Mouse (Mus musculus): Measurements from ENCODE around the gene Cx3cr1.

The Cx3cr1 gene

DNA sequence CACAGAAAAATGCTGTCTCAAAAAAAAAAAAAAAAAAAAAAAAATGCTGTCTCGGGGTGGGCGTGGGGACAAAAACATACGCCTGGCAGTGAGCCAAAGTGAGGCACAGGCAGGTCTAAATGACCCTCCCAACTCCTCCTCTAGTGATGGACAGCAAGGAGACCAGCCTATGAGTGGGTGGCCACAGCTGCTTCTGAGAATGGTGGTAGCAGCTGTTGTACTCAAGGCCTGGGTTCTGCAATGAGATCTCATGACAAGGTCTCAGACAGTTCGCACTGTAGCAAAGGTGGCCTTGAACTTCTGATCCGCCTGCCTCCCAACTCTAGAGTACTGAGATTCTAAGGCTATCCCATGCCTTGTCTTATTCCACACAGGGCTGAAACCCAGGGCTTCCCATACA is 128.3 kb downstream of the Cx3cr1 start:
- no peak for DNase-seq (ENCODE audit: low spot score in 2 of 2)

DNA sequence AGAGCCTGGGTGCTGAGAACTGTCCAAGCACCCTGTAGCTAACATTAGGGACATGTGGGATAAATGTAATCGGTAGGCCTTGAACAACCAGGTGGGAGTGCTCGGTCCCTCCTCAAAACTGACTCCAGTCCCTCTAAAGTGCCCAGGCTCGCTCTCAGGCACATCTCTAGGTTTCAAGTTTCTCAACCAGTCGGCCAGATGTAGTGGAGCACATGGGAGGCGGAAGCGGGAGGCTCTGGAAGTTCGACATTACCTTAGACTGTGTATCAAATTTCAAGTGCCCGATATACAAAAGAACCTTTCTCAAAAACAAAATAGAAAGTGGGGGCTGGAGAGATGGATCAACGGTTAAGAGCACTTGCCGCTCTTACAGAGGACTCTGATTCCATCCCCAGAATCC is 130.0 kb downstream of the Cx3cr1 start:
- DNase-seq (ENCODE audit: low spot score in 2 of 2), result no peak

DNA sequence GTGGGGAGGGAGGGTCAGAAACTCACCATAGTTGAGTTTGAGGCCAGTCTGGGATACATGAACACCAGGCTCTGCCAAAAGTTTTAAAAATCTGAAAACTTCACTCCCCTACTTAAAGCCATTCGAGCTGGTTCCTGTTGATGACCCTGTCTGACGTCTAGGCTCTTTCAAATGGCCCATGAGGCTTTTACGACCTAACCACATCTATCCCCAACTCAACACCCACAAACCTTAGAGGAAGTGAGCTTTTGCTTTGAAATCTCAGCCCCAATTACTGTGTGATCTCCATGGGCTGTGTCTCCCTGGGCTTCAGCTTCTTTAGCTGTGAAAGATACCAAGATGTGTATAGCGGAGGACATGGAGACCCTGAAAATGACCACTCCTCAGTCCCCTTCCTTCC is 131.2 kb downstream of the Cx3cr1 start:
- DNase-seq (ENCODE audit: low spot score in 2 of 2), result no peak

DNA sequence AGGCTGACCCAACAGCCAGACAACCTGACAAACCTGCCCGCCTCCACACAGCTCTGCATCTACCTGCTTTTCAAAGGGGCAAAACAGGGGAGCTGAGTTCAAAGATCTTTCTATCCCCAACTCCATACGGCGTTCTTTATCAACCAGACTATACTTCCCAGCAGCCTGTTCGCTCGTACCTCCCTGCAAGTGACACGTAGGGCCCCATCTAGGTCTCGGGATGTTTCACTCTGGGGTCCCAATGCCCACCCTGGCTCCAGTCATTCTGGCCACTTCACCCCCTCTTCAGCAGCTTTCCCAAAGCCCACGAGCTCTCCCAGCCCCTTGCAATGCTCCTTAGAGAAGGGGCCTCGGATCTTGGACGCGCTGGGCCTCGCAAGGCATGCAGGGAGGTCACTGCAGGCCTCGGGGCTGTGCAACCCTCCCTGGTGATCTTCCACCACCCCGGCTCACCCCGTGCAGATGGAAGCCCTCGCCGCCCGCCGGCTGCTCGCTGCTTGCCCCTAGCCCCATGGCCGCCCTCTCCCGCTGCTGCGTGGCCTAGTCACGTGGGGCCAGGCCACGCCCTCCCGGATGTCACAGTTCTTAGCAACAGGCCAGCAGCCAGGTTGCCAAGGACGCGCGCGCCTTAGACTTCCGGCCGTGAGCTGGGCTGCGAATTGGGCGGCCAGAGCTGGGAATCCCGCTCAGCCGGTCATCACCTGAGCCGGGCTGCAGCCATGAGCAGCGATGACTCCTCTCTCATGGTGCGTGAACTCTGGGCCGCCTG is 132.5 kb downstream of the Cx3cr1 start, which contains the start of the genes Gorasp1 and Ttc21a:
Gorasp1 (minus strand) TSS at position 561 of the 769 bp plus-strand sequence.
Ttc21a (plus strand) TSS at position 602 of the 769 bp plus-strand sequence.
- peak; percentile 61 to 94 for DNase-seq (ENCODE audit: low spot score in 2 of 2)

- DNase-seq (ENCODE audit: low spot score in 2 of 2), result no peak
Observed at GRCm38 (mm10) chr9:119933675-119934074, 136.0 kb downstream of the Cx3cr1 start.

- DNase-seq (ENCODE audit: low spot score in 2 of 2), result no peak
Observed at GRCm38 (mm10) chr9:119932358-119932757, 137.3 kb downstream of the Cx3cr1 start.

DNA sequence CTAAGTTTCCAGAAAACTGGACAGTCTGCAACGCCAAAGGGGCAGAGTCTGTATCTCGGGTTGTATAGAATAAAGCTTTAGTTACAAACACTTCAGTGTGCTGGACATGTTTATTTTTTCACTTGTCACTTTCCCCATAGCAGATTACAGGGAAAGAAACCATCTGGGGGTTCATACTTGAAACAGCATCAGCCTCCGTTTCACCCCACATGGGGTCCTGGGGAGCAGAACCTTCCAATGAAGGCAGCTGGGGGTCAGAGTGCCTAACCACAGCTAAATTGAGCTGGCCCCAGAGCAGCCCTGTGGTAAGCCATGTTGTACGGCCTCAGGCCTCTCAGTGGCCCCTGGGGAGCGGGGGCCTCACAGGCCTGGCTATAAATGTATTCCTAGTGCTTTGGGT is 143.2 kb downstream of the Cx3cr1 start:
- no peak for DNase-seq (ENCODE audit: low spot score in 2 of 2)

DNA sequence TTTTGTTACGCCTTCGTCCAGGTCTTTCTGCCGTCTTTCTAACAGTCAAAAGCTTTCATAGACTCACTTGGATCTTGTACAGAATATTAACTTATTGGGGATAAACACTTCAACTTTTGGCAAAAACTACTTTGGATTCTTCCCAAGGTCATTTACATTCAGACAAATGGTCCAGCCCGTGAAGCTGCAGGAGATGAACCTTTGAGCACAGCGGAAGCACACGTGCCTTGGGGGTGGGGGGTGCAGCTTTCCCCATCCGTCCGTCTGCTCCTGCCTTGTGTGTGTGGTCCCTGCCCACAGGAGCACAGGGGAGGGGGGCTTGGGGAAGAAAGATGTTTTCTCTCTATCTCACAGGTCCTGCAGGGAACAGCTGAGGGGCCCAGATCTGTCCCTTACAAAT is 143.9 kb downstream of the Cx3cr1 start:
- DNase-seq (ENCODE audit: low spot score in 2 of 2), result no peak

- no peak for DNase-seq (ENCODE audit: low spot score in 2 of 2)
Observed at GRCm38 (mm10) chr9:119925120-119925657, 144.5 kb downstream of the Cx3cr1 start.

- DNase-seq (ENCODE audit: low spot score in 2 of 2), result no peak
Observed at GRCm38 (mm10) chr9:119923462-119923861, 146.2 kb downstream of the Cx3cr1 start.

GRCm38 (mm10) chr9:119919858-119920257 is 149.8 kb downstream of the Cx3cr1 start:
- DNase-seq (ENCODE audit: low spot score in 2 of 2), result no peak

- no peak for DNase-seq (ENCODE audit: low spot score in 2 of 2)
Observed at GRCm38 (mm10) chr9:119913087-119913838, 156.4 kb downstream of the Cx3cr1 start.

- DNase-seq (ENCODE audit: low spot score in 2 of 2), result peak in 1 of 2 experiments; percentile 45
Observed at GRCm38 (mm10) chr9:119909931-119910330, 159.7 kb downstream of the Cx3cr1 start.

- DNase-seq (ENCODE audit: low spot score in 2 of 2), result no peak
Observed at GRCm38 (mm10) chr9:119908708-119909107, 161.0 kb downstream of the Cx3cr1 start.

- DNase-seq (ENCODE audit: low spot score in 2 of 2), result no peak
Observed at GRCm38 (mm10) chr9:119902410-119903151, 167.1 kb downstream of the Cx3cr1 start.

- no peak for DNase-seq (ENCODE audit: low spot score in 2 of 2)
Observed at GRCm38 (mm10) chr9:119899446-119899845, 170.2 kb downstream of the Cx3cr1 start.

GRCm38 (mm10) chr9:119895040-119895721 is 174.5 kb downstream of the Cx3cr1 start:
- DNase-seq (ENCODE audit: low spot score in 2 of 2), result peak in 1 of 2 experiments; percentile 24

GRCm38 (mm10) chr9:119894339-119895009 is 175.2 kb downstream of the Cx3cr1 start, which contains the start of gene Wdr48:
Gene Wdr48 (plus strand): TSS chr9:119894878.
- peak; percentile 93 to 98 for DNase-seq (ENCODE audit: low spot score in 2 of 2)

- DNase-seq (ENCODE audit: low spot score in 2 of 2), result no peak
Observed at GRCm38 (mm10) chr9:119893881-119894280, 175.8 kb downstream of the Cx3cr1 start.

GRCm38 (mm10) chr9:119890692-119891091 is 179.0 kb downstream of the Cx3cr1 start:
- DNase-seq (ENCODE audit: low spot score in 2 of 2), result peak in 1 of 2 experiments; percentile 33

GRCm38 (mm10) chr9:119889446-119889845 is 180.2 kb downstream of the Cx3cr1 start:
- DNase-seq (ENCODE audit: low spot score in 2 of 2), result no peak
